Mouse (Mus musculus) kidney, adult 18-20 months (tissue): ENCODE data around the gene Slc22a23.
A peak's percentile ranks its signal among the peaks of the same experiment; 100 is the strongest.

ENCODE experiments used
- DNase-seq: peaks from one replicate; pipeline ENCODE4 v3.0.0; 2021

Slc22a23 gene

DNA sequence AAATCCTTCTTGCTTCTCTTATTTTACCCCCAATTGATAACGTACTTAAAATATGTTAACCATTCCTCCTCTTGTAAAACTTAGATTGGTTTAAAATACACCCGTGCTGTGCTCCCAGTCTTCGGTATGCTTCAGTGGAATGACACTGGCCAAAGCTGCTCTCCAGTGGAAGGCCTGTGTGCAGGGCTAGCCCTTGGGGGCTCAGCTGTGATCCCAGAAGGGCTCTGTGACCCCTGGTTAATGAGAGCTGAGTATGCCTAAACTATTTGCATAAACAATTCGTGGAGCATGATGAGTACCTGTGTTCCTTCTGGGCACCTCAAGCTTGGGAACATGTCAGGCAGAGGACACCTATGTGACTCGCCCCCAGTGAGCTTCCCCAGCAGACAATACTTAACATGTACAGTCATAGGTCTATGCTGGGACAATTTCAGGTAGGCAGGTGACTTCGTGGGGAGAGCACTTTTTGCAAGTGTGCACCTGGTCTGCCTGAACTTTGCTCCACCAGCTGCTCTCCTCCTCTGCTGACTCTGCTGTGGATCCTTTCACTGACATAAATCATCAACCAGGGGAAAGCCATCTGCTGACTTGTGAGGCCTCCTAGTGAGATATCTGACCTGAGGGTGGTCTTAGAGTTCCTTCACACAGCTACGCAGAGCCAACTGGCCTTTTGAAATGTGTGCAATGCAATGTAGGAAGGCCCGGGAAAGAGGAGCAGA is 77.9 kb downstream of the Slc22a23 start:
- peak; percentile 48 for DNase-seq

DNA sequence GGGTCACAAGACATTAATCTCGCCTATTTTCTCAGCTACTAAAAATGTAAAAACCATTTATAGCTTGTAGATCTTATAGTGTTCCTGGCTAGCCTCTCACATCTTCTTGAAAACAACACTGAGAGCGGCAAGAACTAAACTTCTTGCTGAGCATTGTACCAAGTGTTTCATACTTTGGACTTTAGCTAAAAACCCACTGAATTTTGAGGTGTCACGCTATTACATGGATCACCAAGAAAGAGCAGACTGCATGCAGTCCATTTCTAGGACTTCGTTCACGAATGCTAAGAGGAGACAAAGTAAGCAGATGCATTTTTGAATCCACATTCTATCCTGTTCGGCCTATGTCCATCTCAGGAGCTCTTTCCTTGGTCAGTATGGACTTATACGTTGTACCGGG is 78.9 kb downstream of the Slc22a23 start:
- DNase-seq = peak; percentile 18

DNA sequence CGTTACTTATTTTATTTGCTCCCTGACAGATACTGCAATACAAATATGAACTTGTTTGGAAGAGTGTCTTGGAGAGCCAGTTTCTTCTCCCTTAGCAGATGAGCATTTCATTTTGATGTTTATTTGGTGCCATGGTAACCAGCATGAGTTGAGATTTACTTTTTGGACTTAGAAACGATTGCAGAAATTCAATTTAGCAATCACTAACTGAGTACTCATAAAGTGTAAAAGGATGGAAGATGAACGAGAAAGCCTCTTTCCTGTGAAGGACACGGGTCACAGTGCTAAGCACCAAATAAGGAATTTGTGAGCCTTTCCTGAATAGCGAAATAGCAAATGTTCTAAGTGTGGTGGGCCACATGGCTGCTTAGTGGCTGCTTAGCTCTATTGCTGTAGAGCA is 79.4 kb downstream of the Slc22a23 start:
- DNase-seq = no peak

DNA sequence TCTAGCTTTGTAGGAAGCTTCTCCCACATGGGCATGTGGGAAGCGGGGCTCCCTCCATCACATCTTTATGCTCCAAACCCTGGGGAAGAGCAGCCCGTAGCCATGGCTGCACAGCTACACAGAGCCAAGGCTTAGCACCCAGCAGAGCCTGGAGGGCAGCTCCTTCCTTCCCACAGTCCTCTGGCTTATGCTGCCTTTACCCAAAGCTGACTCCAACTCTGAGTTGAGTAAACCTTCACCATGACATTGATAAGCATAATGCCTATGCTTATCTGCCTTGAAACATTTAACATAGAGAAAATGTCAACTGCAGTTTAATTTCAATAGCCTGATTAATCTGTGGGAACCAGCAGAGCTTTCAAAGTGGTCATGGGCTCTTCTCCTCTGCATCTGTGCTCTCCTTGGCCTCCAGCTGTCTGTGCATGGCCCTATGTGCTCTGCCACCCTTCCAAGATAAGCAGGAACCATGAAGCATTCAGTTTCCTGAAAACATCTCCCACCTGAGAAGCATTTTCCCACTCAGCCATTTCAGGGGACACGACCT is 79.9 kb downstream of the Slc22a23 start:
- DNase-seq = no peak

DNA sequence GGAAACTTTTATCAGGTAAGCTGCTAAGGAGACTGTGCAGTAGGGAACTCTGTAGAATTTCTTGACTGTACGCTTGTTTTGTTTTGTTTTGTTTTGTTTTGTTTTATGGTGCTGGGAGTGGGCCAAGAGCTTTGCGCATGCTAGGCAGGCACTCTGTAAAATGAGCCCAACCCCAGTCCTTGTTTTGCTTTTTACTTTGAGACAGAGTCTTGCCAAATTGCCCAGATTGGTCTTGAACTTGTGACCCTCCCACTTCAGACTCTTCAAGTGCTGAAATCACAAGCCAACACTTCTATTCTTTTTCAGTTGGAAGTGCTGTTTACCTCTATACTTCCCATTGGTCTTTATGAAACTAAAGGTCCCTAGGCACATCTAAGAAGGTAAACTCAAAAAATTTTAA is 80.5 kb downstream of the Slc22a23 start:
- DNase-seq = no peak

DNA sequence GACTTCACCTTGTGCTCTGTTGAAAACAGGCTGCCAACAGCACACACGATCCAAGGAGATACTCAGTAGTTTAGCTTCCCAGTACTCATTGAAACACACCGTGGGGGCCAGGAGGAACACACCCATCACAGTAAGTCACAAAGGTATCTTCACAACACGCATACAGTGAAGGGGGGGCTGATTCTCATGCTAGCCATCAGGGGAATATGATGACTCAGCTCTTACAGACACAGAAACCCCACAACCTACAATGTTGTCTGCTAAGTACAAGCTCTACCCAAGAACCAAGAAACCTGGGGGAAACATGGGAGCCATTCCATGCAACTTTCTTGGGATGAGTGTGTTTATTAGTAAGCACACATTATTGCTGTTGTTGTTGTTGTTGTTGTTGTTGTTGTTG is 86.2 kb downstream of the Slc22a23 start:
- DNase-seq = no peak

DNA sequence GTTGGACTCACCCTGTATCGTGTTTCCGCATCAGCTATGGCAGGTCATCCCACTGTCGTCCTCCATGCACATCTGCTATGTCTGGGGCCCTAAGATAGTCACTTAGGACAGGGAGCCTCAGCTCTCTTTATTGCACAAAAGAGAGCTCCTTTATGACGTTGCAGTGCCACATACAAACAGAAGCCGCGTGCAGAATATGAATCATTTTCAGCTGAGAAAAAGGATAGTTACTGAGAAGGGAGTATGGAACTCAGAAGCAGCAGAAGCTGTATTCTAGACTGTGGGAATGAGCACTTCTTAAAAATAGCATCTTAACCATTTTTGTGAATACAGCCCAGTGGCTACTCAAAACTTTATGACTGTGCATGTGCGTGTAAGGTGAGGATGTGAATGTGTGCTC is 87.8 kb downstream of the Slc22a23 start:
- no peak for DNase-seq

DNA sequence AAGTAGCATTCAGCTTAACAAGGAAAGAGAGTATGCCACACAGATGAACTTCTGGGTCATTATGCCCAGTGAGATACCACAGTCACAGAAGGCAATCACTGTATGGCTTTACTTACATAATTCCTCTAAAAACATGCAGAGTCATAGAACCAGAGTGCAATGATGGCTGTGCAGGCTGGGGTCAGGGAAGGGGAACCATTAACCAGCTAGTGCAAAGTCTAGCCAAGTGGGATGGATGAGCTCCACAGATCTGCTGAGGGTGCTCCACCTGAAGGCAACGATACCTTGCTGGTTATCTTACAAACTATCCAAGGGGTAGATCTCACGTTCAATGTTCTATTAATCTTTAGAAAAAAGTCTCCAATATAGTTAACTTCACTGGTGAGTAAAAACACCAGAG is 88.3 kb downstream of the Slc22a23 start:
- peak; percentile 60 for DNase-seq

DNA sequence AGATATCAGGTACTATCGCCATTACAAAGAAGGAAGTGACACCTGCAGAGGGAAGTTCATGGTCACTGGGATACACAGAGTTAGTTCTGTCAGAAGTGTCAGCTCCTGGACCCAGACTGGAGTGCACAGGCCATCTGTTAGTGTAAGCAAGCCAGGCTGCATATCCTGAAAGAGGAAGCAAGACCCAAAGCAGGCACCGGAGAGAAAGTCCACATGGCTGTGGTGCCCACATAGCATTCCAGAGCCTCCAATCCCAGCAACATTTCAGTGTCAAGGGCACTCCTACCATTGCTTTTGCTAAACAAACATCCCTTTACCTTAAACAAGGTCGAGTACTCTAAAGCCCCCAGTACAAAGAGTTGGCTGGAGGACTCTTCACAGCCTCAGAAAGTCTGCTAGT is 89.7 kb downstream of the Slc22a23 start:
- DNase-seq = no peak

DNA sequence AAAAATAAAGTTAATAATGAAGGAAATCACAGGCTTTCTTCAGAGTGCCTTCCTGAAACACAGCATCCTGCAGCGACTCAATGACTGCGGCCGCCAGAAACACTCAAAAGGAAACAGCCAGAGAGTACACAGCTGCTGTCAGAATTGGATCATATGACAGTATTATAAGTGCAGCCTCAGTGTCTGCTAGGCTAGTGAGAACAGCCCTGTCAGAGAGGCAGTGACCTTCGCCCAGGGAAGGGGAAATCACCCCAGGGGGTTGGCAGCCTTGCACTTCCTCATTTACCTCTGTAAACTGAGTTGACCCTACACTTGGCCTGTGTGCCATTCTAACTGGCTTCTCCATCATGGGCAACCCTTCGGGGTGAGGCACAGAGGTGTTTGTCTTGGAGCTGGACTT is 90.3 kb downstream of the Slc22a23 start:
- DNase-seq = peak; percentile 82

DNA sequence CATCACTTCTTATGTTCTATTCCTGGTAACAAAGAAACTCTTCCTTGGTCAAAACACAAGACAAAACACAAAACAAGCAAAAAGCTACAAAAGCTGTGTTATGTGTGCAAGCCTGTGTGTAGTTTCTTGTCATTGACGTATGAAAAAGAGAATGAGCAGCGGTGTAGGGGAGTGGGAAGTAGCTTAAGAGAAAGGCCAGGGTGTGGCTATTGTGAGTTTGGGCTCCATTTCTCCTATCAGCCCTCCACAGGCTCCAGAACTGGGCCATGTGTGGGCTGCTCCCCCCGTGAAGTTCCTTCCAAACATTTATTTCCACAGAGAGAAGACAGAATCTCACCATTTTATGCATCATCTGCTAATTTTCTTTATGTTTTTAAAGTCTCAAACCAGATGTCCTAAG is 91.2 kb downstream of the Slc22a23 start:
- no peak for DNase-seq

DNA sequence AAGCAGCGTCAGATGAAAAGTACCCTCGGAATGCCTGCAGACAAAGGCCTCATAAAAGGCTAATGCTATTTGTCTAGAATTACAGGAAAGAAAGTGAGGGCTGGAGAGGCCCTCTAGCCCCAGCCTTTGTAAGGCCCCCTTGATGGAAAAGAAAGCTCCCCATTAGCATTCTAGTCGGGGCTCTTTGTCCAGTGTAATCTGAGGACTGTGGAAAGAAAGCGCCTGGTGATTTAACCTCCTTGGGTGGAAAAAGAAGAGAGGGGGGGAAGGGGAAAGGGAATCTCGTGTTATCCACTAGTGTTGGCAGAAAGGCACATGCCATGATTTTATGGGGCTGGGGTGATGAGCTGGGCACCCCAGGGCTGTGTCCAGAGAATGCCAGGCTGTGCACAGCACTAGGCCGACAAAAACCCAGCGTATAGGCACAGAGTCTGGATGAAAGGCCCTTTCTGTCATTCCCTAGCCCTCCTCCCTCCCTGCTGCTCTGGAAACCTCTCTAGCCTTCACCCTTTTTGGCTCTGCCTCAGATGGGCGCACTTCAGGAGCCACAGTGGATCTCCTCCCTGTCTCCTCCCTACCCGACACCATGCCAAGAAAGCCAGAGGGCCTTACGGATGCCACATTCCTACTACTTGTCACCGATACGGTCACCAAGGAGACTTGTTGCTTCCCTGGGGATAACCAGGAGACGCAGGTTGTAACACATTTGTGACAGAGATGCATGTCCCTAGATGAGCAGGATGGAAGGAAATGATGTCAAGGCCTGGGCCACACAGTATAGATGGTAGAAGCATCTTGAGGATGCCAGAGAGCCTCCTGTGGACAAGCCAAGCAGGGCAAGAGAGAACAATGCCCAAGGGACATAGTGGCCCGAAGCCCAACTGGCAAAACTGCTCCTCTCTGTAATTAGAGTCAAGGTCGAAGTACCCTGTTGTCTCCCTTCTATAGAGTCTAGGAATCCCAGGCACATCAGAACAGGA is 95.8 kb downstream of the Slc22a23 start:
- no peak for DNase-seq

DNA sequence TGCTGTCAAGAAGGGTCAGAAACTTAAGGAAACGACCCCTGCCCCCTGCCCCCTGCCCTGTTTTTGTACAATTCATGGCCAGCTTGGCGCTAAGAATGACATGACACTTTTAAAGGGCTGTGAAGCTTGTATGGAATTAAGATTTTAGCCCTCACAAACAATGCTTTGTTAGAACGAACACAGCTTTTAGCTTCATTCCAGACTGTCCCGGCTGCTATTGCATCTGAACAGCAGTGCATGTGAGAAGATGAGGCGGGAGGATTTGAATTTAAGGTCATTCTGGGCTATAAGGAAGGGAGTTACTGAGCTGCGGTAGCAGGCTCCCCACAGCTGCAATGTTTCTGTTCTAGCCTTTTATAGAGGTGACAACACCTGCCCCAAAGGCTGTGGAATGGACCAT is 96.9 kb downstream of the Slc22a23 start:
- no peak for DNase-seq

DNA sequence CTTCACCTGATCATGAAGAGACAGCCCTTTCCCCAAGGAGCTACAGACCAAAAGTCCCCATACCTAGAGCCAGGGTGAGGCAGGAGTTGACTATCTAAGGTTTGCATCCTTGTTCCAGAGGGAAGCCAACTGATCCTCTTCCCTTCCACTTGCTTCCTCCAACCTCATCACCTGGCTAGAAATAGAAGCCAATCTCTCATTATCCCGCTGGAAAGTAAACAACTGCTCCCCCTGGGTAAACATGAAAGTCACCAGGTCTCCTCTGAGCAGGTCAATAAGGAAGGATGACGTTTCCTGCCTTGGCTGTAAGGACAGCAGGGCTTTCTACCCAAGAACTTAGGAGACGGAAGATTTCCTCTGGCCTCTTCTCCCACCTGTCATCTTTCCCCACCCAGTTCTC is 98.2 kb downstream of the Slc22a23 start:
- DNase-seq = no peak

DNA sequence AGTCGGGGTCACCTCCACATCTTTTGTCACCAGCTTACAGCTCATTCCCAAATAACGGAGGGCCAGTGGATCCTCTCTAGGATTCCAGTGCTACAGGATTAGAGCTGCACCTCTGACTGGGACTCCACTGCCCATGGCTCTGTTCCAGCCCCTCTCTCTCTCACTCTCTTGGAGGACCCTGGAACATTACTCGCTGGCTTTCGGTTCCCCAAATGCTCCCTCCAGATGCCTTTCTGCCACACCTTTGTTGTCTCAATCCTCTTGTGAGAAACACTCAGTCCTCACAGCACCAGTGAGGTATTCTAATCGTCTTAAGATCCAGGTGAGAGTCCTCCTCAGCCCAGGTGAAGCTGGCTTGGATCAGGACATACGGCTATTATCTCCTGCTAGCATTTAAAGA is 99.8 kb downstream of the Slc22a23 start:
- DNase-seq = no peak

DNA sequence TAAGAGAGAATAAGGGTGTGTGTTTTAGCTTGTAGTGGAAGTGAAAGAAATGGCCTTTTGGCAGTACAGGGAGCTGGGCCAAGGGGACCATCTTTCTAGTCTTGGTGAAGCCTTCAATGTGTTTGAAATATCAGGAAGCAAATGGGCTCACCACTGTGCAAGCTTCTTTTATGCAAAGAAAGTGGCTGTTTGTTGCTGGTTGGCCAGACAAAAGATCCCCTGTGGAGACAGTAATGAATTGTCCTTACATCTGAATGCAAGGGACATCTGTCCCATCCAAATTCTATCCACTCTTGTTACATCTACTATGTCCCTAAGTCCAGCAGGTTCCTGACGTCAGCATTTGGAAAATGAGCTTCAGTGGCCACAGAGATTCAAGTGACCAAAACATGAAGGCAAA is 100.8 kb downstream of the Slc22a23 start:
- no peak for DNase-seq

DNA sequence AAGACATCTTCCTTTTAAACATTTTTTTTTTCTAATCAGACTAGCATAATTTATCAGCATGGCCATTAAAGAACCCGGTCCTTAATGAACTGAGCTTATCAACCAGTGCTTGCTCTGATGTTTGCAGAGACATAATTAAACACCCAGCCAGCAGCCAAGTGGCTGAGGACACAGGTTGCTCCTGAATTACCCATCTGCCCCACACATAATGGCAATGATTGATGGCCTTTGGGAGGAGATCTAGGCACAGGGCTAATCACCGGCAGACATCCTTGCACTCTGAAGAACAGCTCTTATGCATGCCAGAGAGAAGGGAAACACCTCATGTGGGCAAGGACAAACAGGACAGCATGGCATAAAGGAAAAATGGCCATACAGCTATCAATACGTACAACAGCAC is 102.8 kb downstream of the Slc22a23 start:
- no peak for DNase-seq

DNA sequence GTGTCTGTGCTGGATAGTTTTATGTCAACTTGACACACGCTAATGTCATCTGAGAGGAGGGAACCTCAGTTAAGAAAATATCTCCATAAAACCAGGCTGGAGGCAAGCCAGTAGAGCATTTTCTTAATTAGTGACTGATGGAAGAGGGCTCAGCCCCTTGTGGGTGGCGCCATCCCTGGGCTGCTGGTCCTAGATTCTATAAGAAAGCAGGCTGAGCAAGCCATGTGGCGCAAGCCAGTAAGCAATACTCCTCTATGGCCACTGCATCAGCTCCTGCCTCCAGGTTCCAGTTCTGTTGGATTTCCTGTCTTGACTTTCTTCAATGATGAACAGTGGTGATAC is 104.9 kb downstream of the Slc22a23 start:
- peak; percentile 68 for DNase-seq

DNA sequence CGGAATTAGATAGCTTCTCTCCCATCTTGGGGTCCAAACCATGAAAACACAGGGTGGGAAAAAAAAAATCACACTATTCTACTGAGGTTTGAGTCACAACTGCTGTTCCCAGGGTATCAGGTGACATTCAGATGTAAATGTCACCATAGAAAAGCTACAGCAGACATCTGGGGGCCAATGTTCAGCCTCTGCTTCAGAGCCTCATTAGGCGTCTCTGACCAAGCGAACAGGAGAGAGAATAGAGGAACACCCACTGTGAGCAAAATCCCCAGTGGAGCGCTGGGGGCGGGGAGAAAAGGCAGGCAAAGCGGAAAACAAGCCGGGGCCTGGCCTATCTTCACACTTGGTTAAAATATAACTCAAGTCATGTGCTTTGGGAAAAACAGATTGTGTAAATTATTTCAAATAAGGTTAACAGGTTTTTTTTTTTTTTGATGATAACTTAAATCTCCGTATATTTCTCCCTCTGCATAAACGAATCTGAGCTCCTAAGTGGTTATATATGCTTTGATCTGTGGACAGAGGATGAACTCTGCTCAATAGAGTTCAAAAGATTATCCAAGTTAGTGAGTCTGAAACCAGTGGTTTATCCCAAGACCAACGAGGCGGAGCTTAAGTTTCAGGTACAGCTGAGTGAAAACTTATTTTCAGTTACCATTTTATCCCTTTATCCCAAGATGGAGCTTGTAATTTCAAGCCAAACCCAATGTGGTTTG is 105.5 kb downstream of the Slc22a23 start:
- DNase-seq = peak; percentile 72

DNA sequence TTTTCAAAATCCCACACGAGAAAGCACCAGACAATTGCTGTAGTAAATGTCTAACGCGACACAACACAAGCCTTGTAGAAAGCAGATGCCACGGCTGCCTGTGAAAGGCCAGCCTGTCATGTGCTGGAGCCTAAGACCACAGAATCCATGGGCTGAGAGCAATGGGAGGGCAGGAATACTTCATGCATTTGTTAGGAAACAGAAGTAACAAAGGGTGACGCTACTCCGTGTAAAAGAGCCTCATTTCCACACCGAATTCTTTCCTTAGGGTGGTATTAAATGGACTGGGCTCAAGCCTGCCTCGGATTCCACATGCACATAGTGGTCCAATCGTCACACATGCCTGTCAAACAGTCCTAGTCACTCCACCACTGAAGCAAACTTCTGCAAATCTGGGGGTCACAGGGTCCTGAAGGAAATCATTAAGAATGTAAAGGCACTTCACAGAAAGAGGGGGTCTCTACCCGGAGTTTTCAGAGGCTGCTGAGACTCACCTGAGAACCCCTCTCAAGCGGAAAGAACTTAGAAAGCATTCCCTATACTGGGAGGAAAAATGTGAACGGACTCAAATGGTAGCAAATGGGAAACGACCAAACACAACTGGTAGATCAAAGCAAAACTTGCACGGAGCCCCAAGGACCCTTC is 106.2 kb downstream of the Slc22a23 start:
- DNase-seq = no peak

DNA sequence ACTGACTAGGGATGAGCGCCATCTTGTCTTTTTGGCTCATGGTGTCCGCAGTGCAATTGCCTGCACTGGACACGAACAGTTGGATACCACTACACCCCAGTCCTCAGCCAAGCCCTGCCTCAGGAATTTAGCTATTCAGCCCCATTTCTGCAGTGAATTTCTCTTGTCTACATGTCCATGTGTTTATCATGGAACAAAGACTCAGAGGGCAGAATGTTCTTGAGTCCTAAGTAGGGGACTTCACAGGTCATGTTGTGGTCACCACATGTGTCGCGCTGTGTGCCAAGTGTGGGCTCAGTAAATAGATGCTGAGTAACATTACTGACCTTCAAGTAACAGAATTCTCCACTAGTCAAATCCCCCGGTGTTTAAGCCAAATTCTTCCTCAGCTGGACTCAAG is 109.9 kb downstream of the Slc22a23 start:
- no peak for DNase-seq

DNA sequence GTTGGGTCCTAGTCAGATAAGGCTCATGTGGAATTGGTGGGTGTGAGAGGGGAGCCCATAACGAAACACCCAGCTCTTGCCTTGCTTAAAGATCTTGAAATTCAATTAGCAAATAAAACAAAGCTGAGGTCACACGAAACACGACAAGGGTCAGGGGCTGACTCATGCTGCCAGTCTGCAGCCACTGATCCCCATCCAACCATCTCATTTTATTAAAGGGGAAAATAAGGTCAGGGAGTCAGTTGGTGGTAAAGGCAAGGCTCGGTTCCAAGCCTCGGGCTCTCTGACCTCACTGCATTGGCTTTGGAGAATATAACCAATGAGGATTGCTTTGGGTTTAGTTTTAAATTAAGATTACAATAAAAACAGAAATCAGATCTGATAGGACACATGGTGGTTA is 110.5 kb downstream of the Slc22a23 start:
- DNase-seq = peak; percentile 45

DNA sequence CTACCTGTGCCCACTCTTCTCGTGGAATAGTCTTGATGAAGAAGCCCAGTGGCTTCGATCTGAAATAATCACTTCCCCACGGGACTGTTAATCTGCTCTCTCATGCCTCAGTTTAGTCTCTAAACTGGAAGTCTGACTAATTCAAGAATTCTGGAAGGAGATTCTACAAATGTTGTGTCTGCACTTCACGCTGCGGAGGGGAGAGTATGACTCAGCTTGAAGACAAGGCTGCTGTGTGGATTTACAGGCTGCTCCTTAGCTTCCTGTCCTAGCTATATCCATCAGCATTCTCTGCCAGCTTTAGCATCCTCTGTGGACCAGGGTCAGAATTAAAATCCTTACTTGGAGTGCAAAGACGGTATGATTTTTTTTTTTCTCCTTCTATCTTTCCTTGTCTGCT is 112.0 kb downstream of the Slc22a23 start:
- DNase-seq = no peak
